Mouse (Mus musculus) A20 (cell line): ENCODE results near the gene Mapk6.
"Not testable (repeated sequence)": the region's sequence is repeated elsewhere in the genome, so short reads cannot be mapped to it uniquely, and the experiment has no call there.

Experiments used
- DNase-seq: peaks from one replicate; pipeline ENCODE4 v3.0.0-alpha.2; 2011; ENCODE audit warnings: low read depth, low spot score

Mapk6 gene

DNA sequence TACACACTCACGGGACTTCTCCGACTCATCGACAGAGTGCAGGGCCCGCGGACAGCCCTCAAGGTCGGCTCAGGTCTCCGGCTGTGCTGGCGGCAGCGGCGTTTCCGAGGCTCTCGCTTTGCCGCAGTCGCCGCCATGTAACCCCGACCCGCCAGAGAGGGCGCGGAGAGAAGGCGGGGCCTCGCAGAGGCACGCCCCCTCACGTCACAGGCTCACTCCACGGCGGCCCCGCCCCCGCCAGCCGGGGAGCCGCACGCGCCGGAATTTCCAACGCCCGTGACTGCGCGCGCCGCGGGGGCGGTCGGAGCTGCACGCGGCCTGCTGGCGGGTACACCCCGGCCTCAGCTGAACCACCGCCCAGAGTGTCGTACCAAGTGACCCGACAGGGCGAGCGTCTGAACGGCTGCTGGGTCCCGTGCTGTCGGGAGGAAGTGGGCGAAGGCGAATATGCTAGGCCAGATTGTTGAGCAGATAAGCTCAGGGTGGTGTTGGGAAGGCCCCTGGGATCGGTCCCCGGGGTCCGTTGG lies at the start of gene Mapk6:
Gene Mapk6, minus strand, starts transcription at position 154 of the 527 bp plus-strand sequence.
- peak; percentile 97 for DNase-seq

DNA sequence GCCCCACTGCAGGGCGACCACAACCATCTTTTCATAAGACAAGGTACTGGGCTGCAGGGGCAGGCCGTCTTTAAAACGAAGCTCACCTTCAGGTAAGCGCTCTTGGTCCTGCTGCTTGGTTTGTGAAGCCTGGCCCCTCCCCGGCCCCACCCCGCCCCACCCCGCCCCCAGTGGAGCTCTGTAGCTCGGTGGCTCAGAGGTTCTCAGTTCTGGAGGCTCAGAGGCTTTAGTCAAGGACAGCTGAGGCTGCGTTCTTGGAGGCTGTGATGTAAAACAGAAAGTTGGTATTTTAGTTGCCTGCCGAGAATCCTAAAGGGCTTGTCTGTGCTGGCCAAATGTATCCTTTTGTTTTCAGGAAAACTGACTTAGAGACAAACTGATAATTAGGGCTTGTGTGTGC lies 45.9 kb upstream of the Mapk6 start:
- DNase-seq = no peak

DNA sequence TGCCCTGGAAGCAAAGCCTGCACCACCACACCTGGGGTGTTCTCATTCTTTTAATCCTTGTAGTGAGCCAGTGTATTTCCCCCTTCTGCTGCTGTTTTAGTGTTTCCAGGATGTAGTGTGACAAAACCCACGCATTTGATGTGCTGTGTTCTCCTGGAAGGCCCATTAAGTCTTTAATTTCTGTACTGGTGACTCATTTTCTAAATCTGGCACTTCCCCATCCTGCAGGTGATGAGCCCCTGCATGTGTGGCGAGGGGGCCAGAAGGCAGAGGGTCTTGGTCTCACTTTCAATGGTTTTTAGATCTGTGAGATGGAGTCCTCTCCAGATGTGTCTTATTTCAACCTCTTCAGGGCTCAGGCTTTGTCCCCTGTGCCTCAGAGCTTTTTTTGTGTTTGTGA lies 44.2 kb upstream of the Mapk6 start:
- DNase-seq = peak; percentile 54

DNA sequence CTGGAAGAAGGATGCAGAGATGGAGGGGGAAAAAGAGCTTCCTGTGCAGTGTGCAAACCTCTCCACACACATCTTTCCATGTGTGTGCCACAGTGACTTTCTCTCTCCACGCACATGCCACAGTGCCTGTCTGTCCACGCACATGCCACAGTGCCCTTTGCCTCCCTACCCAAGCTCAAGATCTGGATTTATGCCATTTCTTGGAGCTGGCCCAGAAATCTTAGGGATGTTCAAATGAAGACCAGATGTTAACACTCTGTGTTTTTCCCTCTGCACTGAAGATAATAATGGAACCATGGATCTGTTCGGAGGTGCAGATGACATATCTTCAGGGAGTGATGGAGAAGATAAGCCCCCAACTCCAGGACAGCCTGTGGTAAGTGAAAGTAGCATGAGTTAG lies 38.2 kb upstream of the Mapk6 start:
- DNase-seq = no peak

DNA sequence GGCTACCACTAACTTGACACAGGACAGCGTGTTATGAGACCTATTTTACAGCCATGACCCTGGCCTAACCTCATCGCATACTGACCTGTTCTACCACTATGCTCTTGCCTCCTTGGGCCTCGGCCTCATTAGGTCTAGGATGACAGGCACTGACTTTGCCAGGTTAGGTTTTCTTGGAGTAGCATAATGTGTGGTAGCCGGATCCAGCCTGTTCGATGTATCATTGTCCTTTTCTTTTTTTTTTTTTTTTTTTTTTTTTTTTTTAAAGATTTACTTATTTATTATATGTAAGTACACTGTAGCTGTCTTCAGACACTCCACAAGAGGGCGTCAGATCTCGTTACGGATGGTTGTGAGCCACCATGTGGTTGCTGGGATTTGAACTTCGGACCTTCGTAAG lies 36.8 kb upstream of the Mapk6 start:
- DNase-seq = not testable (repeated sequence)

DNA sequence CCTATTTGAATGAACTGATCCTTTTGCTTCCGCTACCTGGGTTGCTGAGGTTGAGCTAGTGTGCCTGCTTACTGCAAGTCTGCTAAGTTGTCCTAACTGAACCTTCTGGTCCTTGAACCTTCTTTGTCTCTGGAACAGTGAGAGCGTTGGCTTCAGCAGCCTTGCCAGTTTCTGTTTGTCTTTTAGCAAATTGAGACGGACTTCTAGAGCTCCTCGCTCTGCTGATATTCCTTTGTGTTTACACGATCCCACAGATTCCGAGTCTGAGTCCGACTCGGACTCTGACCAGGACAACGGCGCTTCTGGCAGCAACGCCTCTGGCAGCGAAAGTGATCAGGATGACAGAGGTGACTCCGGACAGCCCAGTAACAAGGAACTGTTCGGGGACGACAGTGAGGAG lies 35.2 kb upstream of the Mapk6 start:
- no peak for DNase-seq

DNA sequence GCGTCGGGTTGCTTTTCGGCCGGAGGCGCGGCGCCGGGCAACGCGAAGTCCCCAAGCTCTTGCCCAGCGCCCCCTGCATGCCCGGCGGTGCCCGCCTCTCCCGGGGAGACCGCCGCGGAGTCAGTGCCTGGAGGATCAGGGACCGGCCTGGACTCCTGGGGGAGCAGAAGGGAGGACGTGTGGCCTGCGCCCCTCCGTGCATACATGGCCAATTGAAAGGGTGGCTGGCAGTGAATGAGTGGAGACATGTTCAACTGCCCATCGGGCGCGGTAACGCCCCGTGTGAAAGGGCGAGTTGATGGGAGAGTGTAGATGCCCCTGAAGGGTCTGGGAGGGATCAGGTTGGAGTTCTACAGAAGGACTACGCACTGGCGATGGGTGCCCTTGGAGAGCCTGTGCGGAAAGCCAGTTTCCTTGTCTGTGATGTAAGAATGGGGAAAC lies 31.9 kb upstream of the Mapk6 start:
- no peak for DNase-seq

DNA sequence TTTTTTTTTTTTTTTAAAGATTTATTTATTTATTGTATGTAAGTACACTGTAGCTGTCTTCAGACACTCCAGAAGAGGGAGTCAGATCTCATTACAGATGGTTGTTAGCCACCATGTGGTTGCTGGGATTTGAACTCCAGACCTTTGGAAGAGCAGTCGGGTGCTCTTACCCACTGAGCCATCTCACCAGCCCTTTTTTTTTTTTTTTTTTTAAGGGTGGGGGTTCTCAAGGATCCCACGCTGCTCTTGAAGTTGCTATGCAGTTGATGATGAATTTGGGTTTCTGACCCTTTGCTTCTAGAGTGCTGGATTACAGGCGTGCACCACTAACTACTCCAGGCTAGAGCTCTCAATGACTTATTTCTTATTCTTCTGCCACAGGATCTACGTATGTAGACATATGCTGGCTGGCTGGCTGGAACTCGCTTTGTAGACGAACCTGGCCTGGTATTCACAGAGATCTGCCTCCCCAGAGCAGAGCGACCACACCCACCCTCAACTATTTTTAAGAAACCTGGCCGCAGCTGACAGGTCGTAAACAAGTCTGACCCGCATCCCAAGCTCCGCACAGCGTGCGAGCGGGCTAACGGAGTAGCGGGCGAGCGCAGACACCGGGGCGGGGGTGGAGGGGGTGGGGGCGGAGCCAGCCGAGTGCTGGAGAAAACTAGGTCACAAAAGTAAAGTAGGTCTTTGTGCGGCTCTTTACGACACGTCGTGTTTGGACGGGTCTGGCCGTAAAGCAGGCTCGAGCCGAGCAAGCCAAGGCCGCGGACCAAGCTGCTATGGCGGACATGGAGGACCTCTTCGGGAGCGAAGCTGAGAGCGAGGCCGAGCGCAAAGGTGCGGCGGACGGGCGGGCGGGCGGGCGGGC lies 31.2 kb upstream of the Mapk6 start, which contains the start of gene Leo1:
Gene Leo1, plus strand, starts transcription at position 729 of the 871 bp plus-strand sequence.
- peak; percentile 95 for DNase-seq

DNA sequence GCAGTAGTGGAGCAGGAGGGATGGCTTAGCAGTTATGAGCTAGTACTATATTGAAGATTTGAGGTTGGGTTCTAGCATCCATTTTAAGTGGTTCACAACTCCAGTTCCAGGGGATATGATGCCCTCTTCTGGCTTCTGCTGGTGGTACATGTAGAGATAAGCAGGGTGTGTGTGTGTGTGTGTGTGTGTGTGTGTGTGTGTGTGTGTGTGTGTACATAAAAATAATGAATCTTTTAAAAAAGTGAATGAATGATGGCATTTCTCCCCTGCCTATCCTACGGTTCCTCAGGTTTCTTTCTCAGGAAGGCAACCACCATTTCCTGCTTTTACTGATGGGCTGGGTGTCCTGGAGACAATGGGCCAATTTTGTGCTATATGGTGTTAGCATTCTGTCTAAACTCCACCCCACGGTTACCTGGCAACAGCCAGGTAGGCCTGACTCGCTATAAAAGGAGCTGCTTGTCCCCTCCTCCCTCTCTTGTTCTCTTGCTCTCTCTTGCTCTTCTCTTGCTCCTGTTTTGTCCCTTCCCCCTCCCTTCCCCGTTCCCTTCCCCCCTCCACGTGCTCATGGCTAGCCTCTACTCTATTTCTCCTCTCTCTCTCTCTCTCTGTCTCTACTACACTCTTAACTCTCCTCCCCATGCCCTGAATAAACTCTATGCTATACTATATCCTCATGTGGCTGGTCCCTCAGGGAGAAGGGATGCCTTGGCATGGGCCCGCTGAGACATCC lies 28.0 kb upstream of the Mapk6 start:
- peak; percentile 77 for DNase-seq

DNA sequence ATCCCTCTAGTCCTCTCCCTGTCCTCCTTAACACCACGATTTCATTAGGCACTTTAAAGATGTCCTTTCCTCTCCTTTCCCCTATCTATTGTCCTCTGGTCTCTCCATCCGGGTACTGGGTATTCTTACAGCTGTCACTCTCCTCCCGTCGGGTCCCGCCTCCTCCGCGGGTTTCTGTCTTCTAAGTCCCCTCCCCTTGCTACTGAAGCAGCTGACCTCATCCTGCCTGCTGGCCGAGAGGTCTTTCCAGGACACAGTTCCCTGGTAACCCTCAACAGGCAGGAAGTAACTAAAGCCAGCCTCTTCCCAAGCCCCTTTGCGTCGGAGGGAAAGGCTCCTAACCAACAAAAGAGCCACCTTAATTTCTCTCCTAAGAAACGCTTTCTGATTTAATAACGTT lies 26.1 kb upstream of the Mapk6 start:
- DNase-seq = no peak

DNA sequence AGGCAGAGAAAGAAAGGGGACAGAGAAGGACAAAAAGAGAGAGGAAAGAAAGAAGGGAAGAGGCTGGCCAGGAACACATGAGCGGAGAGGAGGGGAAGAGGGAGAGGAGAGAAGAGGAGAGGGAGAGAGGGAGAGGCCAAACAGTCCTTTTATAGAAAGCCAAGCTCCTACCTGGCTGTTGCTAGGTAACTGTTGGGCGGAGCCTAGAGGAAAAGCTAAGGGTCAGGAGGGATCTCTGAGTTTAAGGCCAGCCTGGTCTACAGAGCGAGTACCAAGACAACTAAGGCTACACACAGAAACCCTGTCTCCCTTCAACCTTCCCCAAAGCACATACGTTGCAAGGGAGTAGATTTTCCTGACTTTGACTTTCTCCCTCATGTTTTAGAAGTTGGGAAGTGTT lies 25.5 kb upstream of the Mapk6 start:
- no peak for DNase-seq

DNA sequence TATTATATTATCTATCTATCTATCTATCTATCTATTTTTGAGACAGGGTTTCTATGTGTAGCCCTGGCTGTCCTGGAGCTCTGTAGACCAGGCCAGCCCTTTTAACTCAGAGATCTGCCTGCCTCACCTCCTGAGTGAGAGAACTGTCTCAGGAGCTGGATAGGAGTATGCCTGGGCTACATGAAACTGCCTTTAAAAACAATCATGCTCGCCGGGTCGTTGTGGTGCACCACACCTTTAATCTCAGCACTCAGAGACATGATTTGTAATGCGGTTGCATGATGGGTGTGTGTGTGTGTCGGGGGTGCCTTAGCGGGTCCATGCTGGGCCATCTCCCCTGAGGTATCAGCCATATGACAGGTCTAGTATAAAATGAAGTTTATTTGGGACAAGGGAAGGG lies 25.1 kb upstream of the Mapk6 start:
- no peak for DNase-seq

DNA sequence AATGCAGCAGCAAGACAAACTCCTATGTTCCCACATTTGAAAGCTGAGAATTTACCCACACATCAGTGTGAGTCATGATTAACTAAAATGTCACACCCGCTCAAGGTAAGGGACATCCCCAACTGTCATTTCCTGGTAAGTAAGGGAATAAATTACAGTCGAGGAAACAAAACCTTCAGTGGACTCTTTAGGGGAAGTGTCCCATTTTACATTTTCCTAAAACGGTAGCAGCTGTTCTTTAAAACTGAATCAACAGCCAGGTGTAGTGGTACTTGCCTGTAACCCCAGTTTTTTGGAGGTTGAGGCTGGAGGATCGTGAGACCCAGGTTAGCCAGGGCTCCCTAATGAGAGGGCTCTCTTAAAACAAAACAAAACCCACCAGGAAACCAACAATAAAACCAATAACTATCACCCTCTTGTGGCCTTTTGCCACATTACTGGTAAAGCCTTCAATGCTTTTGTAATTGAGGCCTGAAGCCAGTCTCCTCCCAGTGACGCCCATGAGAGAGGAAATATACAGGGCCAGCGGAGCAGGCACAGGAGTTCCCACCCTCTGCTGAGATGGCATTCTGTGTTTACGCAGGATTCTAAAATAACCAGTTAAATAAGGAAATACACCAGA lies 24.5 kb upstream of the Mapk6 start:
- peak; percentile 75 for DNase-seq

DNA sequence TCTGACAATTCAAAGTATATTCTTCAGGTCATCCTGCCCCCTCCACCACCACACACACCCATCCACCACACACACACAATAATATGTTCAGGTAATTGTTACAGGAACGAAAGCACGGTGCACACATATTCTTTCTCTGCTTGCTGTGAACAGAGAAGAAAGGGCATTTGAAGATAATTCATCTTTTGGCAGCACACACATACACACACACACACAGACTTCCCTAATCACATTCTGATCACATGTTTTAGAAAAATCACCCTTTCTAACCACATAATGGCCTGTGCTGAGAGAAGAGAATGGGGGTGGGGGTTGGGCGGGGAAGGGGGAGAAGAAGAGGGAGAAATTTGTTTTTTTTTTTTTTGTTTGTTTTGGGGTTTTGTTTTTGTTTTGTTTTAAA lies 22.9 kb upstream of the Mapk6 start:
- no peak for DNase-seq

DNA sequence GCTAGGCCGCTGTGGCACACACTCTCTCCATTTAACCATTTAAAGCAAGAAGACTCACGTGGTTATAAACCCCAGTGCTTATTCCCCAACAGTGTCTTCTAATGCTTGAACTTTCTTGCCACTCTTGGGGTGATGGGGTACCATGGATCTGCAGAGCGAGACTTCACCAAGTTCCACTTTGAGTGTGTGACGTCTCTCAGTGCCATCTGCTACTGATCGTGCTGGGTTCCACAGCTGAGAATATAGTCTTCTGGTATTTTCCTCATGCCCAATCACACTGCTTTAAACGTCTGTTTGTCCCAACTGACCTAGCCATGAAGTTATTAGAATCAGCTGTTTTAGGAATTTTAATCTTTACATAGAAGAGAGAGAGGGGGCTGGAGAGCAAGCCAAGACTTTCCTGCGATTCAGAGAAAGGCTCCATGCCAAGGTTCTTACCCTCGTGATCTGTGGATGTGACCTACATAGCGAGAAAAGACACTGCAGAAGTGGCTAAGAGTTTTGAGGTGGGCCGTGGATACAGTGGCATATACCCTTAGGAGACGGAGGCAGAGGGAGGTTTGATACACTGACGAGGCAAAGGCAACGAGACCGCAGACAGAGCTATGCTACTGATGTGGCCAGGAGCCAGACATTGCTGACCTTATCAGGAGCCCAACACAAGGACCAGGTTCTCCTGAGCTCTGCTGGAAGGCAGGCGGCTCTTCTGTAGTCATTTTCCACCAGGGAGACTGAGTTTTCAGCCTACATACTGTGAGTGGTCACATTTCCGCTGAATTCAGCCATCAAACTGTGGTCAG lies 21.2 kb upstream of the Mapk6 start:
- no peak for DNase-seq

DNA sequence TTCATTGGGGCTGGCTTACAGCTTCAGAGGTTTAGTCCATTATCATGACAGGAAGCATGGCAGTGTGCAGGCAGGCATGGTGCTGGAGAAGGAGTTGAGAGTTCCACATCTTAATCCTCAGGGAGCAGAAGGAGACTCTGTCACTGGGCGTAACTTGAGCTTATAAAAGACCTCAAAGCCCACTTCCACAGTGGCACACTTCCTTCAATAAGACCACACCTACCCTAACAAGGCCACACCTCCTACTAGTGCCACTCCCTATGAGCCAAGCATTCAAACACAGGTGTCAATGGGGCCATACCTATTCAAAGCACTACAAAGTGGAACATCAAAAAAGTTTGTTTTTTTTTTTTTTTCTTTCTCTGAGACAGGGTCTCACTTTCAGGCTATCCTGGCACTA lies 19.9 kb upstream of the Mapk6 start:
- DNase-seq = no peak

DNA sequence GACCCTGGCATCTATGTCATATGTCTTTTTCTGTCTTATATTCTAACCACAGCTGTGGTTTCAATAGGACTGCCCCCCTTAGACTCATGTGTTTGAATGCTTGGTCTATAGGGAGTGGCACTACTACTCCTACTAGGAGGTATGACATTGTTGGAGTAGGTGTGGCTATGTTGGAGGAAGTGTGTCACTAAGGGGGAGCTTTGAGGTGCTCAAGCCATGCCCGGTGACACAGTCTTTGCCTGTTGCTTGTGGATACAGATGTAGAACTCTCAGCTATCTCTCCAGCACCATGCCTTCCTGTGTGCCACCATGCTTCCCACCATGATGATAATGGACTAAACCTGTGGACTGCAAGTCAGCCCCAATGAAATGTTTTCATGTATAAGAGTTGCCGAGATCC lies 19.2 kb upstream of the Mapk6 start:
- no peak for DNase-seq

DNA sequence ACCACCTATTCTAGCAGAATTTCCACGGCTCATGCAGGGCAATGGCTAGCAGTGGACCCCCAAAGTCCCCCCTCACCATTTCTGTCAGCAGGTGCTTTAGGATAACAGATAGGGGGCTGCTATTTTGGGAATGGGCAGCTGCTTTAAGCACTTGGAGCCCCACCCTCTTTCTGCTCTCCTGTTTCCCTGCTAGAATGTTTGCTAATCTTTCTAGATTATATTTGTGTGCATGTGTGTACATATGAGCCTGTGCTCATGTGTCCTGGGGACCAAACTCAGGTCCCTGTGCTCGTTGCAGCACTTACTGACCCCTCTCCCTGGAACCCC lies 18.4 kb upstream of the Mapk6 start:
- DNase-seq = no peak

DNA sequence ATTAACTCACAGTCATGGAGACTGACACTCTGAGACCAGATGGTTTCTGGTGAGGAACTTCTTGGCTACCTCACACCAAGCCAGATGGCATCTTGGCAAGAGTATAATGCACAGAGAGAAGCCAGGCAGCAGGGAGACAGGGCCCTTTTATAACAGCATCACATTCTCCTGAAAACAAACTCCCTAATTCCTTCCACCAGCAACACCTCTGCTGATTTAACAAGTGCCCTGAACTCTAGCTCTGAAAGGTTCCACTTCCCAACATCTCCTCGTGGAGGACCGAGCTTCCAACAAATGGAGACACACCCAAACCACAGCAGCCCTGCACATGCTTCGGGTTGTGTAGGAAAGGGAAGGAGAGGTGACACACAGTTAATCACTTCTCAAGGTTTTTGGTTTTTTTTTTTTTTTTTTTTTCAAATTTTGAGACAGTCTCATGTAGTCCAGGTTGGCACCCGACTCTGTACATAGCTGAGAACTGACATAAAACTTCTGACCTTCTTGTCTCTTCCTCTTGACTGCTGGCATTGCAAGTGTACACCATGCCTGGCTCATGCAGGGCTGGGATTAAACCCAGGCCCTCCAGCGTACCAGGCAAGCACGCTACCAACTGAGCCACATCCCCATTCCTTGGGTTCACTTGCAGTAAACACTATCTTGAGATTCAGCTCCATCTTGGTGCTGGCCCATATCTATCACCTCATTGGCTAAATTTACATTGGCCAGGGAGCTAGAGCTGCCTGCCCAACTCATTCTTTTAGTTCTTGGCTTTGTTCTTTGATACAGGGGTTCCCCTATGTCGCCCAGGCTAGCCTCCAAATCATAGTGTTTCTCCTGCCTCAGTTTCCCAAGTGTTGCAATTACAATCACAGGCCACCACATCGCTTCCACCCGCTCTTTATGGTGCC lies 17.8 kb upstream of the Mapk6 start:
- DNase-seq = no peak

DNA sequence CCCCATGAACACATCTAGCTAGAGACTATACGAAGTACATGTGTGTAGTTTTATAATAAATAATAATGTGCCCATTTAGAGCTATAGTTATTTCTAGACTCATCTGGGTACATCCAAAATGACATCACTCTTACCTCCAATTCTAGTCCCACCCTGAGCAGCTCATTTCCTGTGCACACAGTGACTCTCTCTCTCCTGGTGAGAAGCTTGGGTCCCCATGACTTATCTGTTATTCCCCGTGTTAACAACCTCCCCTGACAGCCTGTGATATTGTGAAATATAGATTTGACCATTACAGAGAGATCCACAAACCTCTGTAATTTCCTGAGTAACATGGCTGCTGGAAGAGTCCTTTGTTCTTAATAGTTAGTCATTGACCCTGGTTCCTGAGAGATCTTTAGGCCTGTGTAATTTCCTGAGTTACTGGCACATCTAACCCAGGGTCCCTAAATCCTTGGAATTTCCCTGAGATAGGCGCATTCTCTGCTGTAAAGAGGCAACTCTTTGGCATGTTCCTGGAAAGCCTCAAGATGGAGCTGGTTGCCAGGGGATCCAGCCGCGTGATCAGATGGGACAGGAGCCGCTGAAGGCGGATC lies 16.1 kb upstream of the Mapk6 start:
- no peak for DNase-seq
